Mouse (Mus musculus): ENCODE results near the gene Zbtb42. TPM values are rescaled to one million over a fixed set of nuclear protein-coding genes. Genes with fewer than 3 reads are reported as not detected.

The Zbtb42 gene
- polyA plus RNA-seq, 1 experiment from 2014 or later, result 7.3 TPM

DNA sequence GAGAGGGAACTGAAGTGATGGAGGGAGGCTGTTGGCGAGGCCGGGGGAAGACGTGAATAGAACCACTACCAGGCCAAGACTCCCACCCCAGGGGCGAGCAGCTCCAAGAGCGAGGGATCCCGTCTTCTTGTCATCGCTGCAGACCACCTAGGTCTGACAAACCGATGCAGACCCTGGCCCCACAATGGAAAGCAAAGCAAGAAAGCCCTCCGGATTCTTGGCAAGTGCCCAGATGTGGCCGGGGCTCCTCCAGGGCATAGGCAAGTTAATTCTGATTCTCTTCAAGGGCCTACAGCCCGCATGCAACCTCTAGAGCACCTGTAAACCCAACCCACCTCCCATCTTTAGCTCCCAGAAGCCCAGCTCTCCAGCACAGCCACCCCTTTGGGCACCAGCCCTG is 15.3 kb upstream of the Zbtb42 start:
- peaks cover 83% of the 10 kb centered on the region for H3K4me1 ChIP-seq
- H3K27ac ChIP-seq (replicated peaks), result peak overlapping the region; percentile 96
- 0 out of 2 replicates have a peak overlapping the region, but pooled peaks have one; percentile 7 for H3K9ac ChIP-seq (replicated peaks)
- no peaks in the 10 kb centered on the region for H3K27me3 ChIP-seq
- no peak for ATAC-seq (ENCODE audit: low FRiP score, low read depth)
- no peak overlapping the region for H3K4me3 ChIP-seq
- no peaks in the 10 kb centered on the region for H3K9me3 ChIP-seq
- 90% methylated on average over 11 of the region's 11 CpGs for WGBS
- H3K4me2 ChIP-seq (replicated peaks), result peak overlapping the region; percentile 35
- H3K36me3 ChIP-seq, result peaks cover 86% of the 10 kb centered on the region

- 77% methylated on average over 12 of the region's 12 CpGs for WGBS
- peak; percentile 48 for ATAC-seq (ENCODE audit: low FRiP score, low read depth)
- Histone ChIP-seq H3K36me3 (peaks cover 86% of the 10 kb centered on the region), H3K4me1 (peaks cover 86% of the 10 kb centered on the region), H3K4me3 (0 out of 2 replicates have a peak overlapping the region, but pooled peaks have one; percentile 3), H3K4me2 (replicated peaks) (peak overlapping the region; percentile 35), H3K9ac (replicated peaks) (peak overlapping the region; percentile 7; the same call in 1 of the 2 replicates), H3K27me3 (no peaks in the 10 kb centered on the region), H3K27ac (replicated peaks) (peak overlapping the region; percentile 96), H3K9me3 (no peaks in the 10 kb centered on the region)
These were observed 14.9 kb upstream of the Zbtb42 start for GRCm38 (mm10) chr12:112663716-112664115.

DNA sequence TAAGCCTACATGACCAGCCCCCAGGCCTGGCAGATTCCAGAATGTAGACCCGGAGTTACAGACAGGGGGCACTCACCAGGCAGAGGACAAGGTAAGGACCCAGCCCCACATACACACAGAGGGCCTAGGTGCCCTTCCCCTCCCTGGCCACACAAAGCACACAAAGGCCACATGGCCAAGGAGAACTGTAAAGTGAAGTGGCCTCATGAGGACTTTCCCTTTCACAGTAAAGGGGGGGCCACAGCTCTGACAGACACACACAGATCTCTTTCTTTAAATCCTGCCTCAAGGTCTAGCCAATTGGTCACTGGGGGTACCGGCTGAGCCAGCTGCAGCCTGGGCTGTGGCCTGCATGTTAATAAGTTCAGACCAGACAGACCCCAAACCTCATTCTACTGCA is 14.5 kb upstream of the Zbtb42 start:
- Histone ChIP-seq H3K4me1 (peaks cover 86% of the 10 kb centered on the region), H3K27ac (replicated peaks) (peak overlapping the region; percentile 96), H3K4me2 (replicated peaks) (peak overlapping the region; percentile 35), H3K4me3 (0 out of 2 replicates have a peak overlapping the region, but pooled peaks have one; percentile 3), H3K9ac (replicated peaks) (peak overlapping the region; percentile 7; the same call in 1 of the 2 replicates), H3K36me3 (peaks cover 86% of the 10 kb centered on the region), H3K27me3 (no peaks in the 10 kb centered on the region), H3K9me3 (no peaks in the 10 kb centered on the region)
- peak; percentile 67 for ATAC-seq (ENCODE audit: low FRiP score, low read depth)
- WGBS, result 39% methylated on average over 2 of the region's 2 CpGs

GRCm38 (mm10) chr12:112664656-112665055 is 14.0 kb upstream of the Zbtb42 start:
- Histone ChIP-seq H3K4me3 (no peak overlapping the region), H3K27me3 (no peaks in the 10 kb centered on the region), H3K36me3 (peaks cover 86% of the 10 kb centered on the region), H3K27ac (replicated peaks) (peak overlapping the region; percentile 96), H3K4me2 (replicated peaks) (peak overlapping the region; percentile 35; the same call in 1 of the 2 replicates), H3K9ac (replicated peaks) (peak overlapping the region; percentile 34), H3K4me1 (peaks cover 86% of the 10 kb centered on the region), H3K9me3 (no peaks in the 10 kb centered on the region)
- WGBS, result 76% methylated on average over 5 of the region's 5 CpGs
- ATAC-seq (ENCODE audit: low FRiP score, low read depth), result peak; percentile 1; the same call in 1 of the 2 replicates

DNA sequence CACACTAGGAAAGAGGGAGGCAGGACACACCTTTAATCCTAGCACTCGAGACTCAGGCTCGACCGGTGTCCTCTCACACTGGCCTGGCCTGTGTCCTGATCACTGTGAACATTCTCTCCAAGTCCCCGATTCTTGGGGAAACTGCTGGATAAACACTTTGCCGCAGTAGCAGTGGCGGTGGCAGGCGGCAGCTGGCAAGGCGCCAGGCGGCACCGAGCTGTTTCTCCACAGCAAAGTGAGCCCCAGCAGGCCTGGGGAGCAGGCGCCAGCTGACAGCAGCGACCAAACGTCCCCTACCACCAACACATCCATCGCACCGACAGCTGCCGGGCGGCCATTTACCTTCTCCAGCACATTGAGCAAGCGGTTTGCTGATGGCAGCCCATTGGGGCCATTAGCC is 13.2 kb upstream of the Zbtb42 start:
- no peak overlapping the region for H3K9ac ChIP-seq (replicated peaks)

DNA sequence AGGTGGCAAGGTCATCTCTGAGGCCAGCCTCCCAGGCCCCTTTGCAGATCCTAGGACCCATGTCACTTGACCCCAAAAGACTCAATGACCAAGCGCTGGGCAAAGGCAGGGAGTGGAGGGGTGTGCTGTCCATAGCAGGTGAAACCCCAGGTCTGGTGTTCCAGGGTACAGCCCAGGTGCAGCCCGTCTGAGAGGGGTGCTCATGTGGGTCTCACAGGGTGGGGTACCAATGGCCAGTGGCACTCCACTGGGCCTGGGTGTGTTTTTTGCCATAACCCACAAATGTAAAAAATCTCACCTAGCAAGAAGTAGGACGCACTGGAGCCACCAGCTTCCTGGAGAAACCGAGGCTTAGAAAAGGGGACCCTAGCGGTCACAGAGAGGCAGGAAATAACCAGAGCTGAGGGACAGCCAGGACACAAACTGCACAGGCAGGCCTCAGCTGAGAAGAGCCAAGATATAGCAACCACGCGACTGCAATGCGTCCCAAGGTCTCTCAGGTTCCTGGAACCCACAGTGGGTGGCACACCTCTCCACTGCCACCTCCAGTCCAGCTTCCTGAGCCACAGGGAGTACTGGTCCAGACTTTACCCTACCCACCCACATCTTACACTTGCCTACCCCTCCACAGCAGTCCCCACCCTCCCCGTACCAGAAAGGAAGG is 12.6 kb upstream of the Zbtb42 start:
- no peak for ATAC-seq (ENCODE audit: low FRiP score, low read depth)
- peaks cover 87% of the 10 kb centered on the region for H3K36me3 ChIP-seq
- H3K4me3 ChIP-seq, result no peak overlapping the region; the same call in 1 of the 2 replicates
- H3K27me3 ChIP-seq, result no peaks in the 10 kb centered on the region
- H3K9ac ChIP-seq (replicated peaks), result no peak overlapping the region
- peaks cover 81% of the 10 kb centered on the region for H3K4me1 ChIP-seq
- 92% methylated on average over 9 of the region's 9 CpGs for WGBS
- H3K4me2 ChIP-seq (replicated peaks), result no peak overlapping the region
- H3K9me3 ChIP-seq, result no peaks in the 10 kb centered on the region
- H3K27ac ChIP-seq (replicated peaks), result peak overlapping the region; percentile 96

More for the DNA sequence above, 13.2 kb upstream of the Zbtb42 start:
- Histone ChIP-seq H3K9me3 (no peaks in the 10 kb centered on the region), H3K4me2 (replicated peaks) (peak overlapping the region; percentile 35; the same call in 1 of the 2 replicates), H3K27ac (replicated peaks) (peak overlapping the region; percentile 96), H3K27me3 (no peaks in the 10 kb centered on the region), H3K4me3 (no peak overlapping the region; the same call in 1 of the 2 replicates), H3K36me3 (peaks cover 86% of the 10 kb centered on the region), H3K4me1 (peaks cover 81% of the 10 kb centered on the region)
- WGBS, result 68% methylated on average over 18 of the region's 18 CpGs
- no peak for ATAC-seq (ENCODE audit: low FRiP score, low read depth)

- Histone ChIP-seq H3K36me3 (peaks cover 74% of the 10 kb centered on the region), H3K9ac (replicated peaks) (no peak overlapping the region)
- 90% methylated on average over 10 of the region's 10 CpGs for WGBS
These were observed 10.9 kb upstream of the Zbtb42 start for GRCm38 (mm10) chr12:112667619-112668297.

GRCm38 (mm10) chr12:112670718-112671393 is 7.8 kb upstream of the Zbtb42 start:
- Histone ChIP-seq H3K4me2 (replicated peaks) (peak overlapping the region; percentile 88), H3K27me3 (no peaks in the 10 kb centered on the region), H3K4me3 (0 out of 2 replicates have a peak overlapping the region, but pooled peaks have one; percentile 9), H3K9ac (replicated peaks) (peak overlapping the region; percentile 53), H3K36me3 (peaks cover 56% of the 10 kb centered on the region), H3K27ac (replicated peaks) (no peak overlapping the region), H3K4me1 (peaks cover 68% of the 10 kb centered on the region), H3K9me3 (no peaks in the 10 kb centered on the region)
- no peak for ATAC-seq (ENCODE audit: low FRiP score, low read depth)
- WGBS, result 53% methylated on average over 9 of the region's 9 CpGs

More at GRCm38 (mm10) chr12:112667619-112668297, 10.9 kb upstream of the Zbtb42 start:
- no peak overlapping the region for H3K4me2 ChIP-seq (replicated peaks)
- no peaks in the 10 kb centered on the region for H3K27me3 ChIP-seq
- ATAC-seq (ENCODE audit: low FRiP score, low read depth), result no peak
- no peak overlapping the region for H3K4me3 ChIP-seq
- peaks cover 81% of the 10 kb centered on the region for H3K4me1 ChIP-seq
- no peaks in the 10 kb centered on the region for H3K9me3 ChIP-seq
- H3K27ac ChIP-seq (replicated peaks), result peak overlapping the region; percentile 32; the same call in 1 of the 2 replicates

- Histone ChIP-seq H3K27me3 (peaks cover 10% of the 10 kb centered on the region), H3K4me1 (peaks cover 58% of the 10 kb centered on the region), H3K36me3 (peaks cover 46% of the 10 kb centered on the region), H3K27ac (replicated peaks) (peak overlapping the region; percentile 96; the same call in 1 of the 2 replicates), H3K9ac (replicated peaks) (peak overlapping the region; percentile 100; the same call in 1 of the 2 replicates), H3K4me2 (replicated peaks) (peak overlapping the region; percentile 88), H3K9me3 (no peaks in the 10 kb centered on the region), H3K4me3 (peak overlapping the region; percentile 98; the same call in 1 of the 2 replicates)
- 76% methylated on average over 7 of the region's 7 CpGs for WGBS
- no peak for ATAC-seq (ENCODE audit: low FRiP score, low read depth)
These were observed 6.7 kb upstream of the Zbtb42 start for GRCm38 (mm10) chr12:112671891-112672290.

DNA sequence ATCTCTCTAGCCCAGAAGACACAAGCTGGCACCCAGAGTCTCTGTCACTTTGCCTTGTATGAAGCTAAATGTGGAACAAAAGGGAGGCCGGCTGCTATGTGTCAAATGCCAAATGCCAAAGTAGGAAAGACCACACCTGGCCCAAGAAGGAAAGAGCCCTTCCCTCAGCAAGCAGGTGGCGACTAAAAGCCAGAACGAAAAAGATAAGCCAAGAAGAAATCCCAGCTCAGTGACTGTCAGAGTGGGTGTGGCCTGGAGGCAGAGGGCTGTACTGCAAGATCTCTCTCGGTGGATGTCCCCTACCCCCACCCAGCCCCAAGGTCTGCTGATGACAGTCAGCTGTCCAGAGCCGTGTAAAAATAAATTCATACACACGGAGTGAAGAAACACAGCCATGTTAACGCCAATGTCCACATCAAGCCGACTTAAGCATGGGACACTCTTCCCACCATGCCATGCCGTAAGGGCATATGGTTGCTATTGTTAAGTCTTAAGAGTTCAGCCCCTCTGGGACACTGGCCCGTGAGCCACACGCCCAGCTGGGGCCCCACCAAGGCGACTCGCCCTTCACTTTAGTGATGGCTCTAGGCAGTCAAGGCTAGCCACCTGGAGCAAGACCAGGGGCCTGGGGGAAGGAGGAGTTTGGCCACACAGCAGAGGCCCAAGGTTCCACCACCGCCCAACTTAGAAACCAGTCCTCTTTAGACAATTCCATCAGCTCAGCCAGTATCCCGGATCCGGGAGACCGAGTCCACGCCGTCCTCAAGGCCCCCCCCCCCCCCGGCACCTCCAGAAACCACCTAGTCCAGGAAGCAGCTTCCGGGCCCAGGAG is 5.7 kb upstream of the Zbtb42 start:
- Histone ChIP-seq H3K27me3 (peaks cover 20% of the 10 kb centered on the region), H3K4me1 (peaks cover 51% of the 10 kb centered on the region), H3K4me2 (replicated peaks) (peak overlapping the region; percentile 88), H3K27ac (replicated peaks) (peak overlapping the region; percentile 96), H3K9me3 (no peaks in the 10 kb centered on the region), H3K36me3 (peaks cover 35% of the 10 kb centered on the region), H3K4me3 (peak overlapping the region; percentile 98), H3K9ac (replicated peaks) (peak overlapping the region; percentile 100)
- WGBS, result 6% methylated on average over 21 of the region's 21 CpGs
- ATAC-seq (ENCODE audit: low FRiP score, low read depth), result peak; percentile 36

DNA sequence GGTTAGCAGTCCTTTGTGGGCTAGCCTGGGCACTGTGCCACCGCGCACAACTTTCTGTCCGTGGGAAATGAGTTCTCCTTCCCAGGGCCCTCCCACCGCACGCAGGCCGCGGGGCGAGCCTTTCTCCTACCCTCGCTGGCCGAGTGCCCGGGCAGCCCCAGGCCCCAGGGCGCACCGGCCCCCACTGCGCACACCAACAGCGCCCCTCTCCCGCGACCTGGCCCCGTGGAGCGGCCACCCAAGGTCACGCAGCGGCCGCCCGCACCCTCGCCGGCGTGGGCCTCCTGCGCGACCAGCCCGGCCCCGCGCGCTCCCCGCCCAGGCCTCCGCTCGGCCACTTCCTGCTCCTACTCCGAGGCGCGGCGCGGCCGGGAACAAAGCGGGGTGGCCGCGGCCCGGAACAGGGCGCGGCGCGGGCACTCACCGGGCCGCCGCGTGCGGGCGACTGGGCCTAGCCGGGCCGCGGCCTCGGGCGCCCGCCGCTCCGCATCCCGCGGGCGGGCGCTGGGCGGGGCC is 5.0 kb upstream of the Zbtb42 start:
- under 1% methylated on average over 45 of the region's 68 CpGs for WGBS
- peak; percentile 20 for ATAC-seq (ENCODE audit: low FRiP score, low read depth)
- peaks cover 28% of the 10 kb centered on the region for H3K36me3 ChIP-seq
- H3K4me2 ChIP-seq (replicated peaks), result peak overlapping the region; percentile 88
- peak overlapping the region; percentile 96 for H3K27ac ChIP-seq (replicated peaks)
- peak overlapping the region; percentile 98 for H3K4me3 ChIP-seq
- peaks cover 52% of the 10 kb centered on the region for H3K4me1 ChIP-seq
- peaks cover 27% of the 10 kb centered on the region for H3K27me3 ChIP-seq
- H3K9me3 ChIP-seq, result no peaks in the 10 kb centered on the region
- peak overlapping the region; percentile 100 for H3K9ac ChIP-seq (replicated peaks)

All from midbrain, embryonic 12.5 days (tissue).